Mouse (Mus musculus) lung, adult 2 months (tissue): ENCODE data around the gene Snrpa.

ENCODE experiments used
- CTCF ChIP-seq: fragments of 200-500 bp; IDR thresholded peaks from 2 replicates; pipeline ENCODE4 v1.5.1; 2011; ENCODE audit warnings: mild to moderate bottlenecking, low read length, control low read depth; ENCODE audit not compliant: insufficient read depth
- POLR2A ChIP-seq: fragments of 200-500 bp; IDR thresholded peaks from 2 replicates; pipeline ENCODE4 v1.6.1; 2011; ENCODE audit warnings: low read depth, mild to moderate bottlenecking, control low read depth, low read length, borderline replicate concordance; ENCODE audit errors: extremely low read depth

- no peak for TF ChIP-seq CTCF
- no peak for TF ChIP-seq POLR2A
Observed at GRCm38 (mm10) chr7:27180837-27181695, 15.0 kb downstream of the Snrpa start, which contains the start of the genes Gm21983 and Mia.
